Mouse (Mus musculus) stomach, postnatal 0 days (tissue): Measurements from ENCODE around the gene Cma2.

Experiments used
- CTCF ChIP-seq: IDR thresholded peaks from 2 replicates; pipeline ENCODE4 v1.5.1; 2016; ENCODE audit warnings: antibody characterized with exemption, low read depth, mild to moderate bottlenecking, moderate library complexity
- EP300 ChIP-seq: optimal IDR thresholded peaks from 2 replicates; pipeline ENCODE3; 2016; ENCODE audit warnings: antibody characterized with exemption

GRCm38 (mm10) chr14:55946269-55946969, 4.4 kb upstream of the Cma2 start:
- TF ChIP-seq EP300 (no peak), CTCF (no peak)
